Mouse (Mus musculus): Measurements from ENCODE around the gene Npff.

- TF ChIP-seq EP300 (optimal IDR thresholded peaks at IDR 0.05) (no peak), CTCF (IDR thresholded peaks at IDR 0.05; ENCODE audit: low read depth) (no peak)
These were observed 22.7 kb upstream of the Npff start for GRCm38 (mm10) chr15:102547478-102547877.

All from stomach, postnatal 0 days (tissue).